Mouse (Mus musculus): ENCODE results near the gene Rin1.

GRCm38 (mm10) chr19:5094746-5095417, 44.6 kb downstream of the Rin1 start:
- TF ChIP-seq ZC3H11A (IDR thresholded peaks at IDR 0.05; ENCODE audit: low read depth, low read length) (no peak), MYC (IDR thresholded peaks at IDR 0.05; ENCODE audit: low read depth, low read length) (no peak), POLR2A (IDR thresholded peaks at IDR 0.05; ENCODE audit: low read depth, low read length) (no peak), CTCF (conservative IDR thresholded peaks at IDR 0.05 in 1 of 2, IDR thresholded peaks at IDR 0.05 in 1 of 2; ENCODE audit: low read depth in 2 of 2, low read length in 2 of 2) (no peak), HCFC1 (IDR thresholded peaks at IDR 0.05; ENCODE audit: low read depth, low read length) (no peak), USF2 (conservative IDR thresholded peaks at IDR 0.05; ENCODE audit: low read depth, low read length) (no peak)

All from CH12.LX (cell line).